ENCODE assay signal across 11 mouse cellular contexts in genomic region chr6:101271378-101272135, GRCm38 (mm10).
DNase-seq lines count a peak whose midpoint lies in the region; ATAC-seq and TF ChIP-seq lines count a peak whose summit lies in the region.
"Had no signal": no experiment of that assay in that cellular context is flagged by ENCODE, and none has a peak within 500 bp of the region (broad histone marks: within the 10 kb centered on the region; RNA-seq: fewer than 3 reads in every experiment).

No protein-coding gene starts in this region.

- DNase-seq in lung, postnatal 4 days, result no peak
- peak; percentile 91 for DNase-seq in liver, adult 2 months (ENCODE audit: extremely low read depth, low read depth, low spot score)
- peak; percentile 64 for DNase-seq in stomach, postnatal 0 days (ENCODE audit: low spot score)
- DNase-seq in embryo, embryonic 10 days (ENCODE audit: low spot score), result no peak
- no peak for DNase-seq in cerebellum, adult 11-12 months
- no peak for DNase-seq in left cerebral cortex, adult 2 months (ENCODE audit: extremely low spot score in 1 of 2, low spot score in 2 of 2)
- DNase-seq: adrenal gland, adult 8-10 months; gastrocnemius, postnatal 10 days; right cerebral cortex, postnatal 4 days had no signal

- H3K9ac ChIP-seq in lung, embryonic 16.5 days (ENCODE audit: low read length), result 0 out of 2 replicates have a peak overlapping the region, but pooled peaks have one; percentile 6
- peak overlapping the region; percentile 34 for H3K9ac ChIP-seq in intestine, embryonic 16.5 days (ENCODE audit: low read depth, low read length)
- H3K9ac ChIP-seq in liver, adult 2 months (ENCODE audit: low read depth, low read length), result no peak overlapping the region
- no peak overlapping the region for H3K9ac ChIP-seq in stomach, postnatal 0 days (ENCODE audit: low read length)

- TF ChIP-seq CTCF in liver, adult 2 months (IDR thresholded peaks at IDR 0.05; ENCODE audit: low read depth, low read length), result no peak
- TF ChIP-seq CTCF in stomach, postnatal 0 days (IDR thresholded peaks at IDR 0.05; ENCODE audit: low read depth), result no peak
- TF ChIP-seq CTCF in left cerebral cortex, adult 2 months (IDR thresholded peaks at IDR 0.05), result no peak

- no peak for TF ChIP-seq POLR2A in liver, adult 2 months (IDR thresholded peaks at IDR 0.05; ENCODE audit: extremely low read depth, insufficient read depth, low read length)

- H3K4me3 ChIP-seq in lung, embryonic 16.5 days (ENCODE audit: low read length), result 0 out of 2 replicates have a peak overlapping the region, but pooled peaks have one; percentile 4
- H3K4me3 ChIP-seq in intestine, embryonic 16.5 days (ENCODE audit: low read length), result peak overlapping the region; percentile 15
- H3K4me3 ChIP-seq in liver, adult 2 months (ENCODE audit: insufficient read depth, low read depth, low read length), result peak overlapping the region; percentile 35; the same call in 1 of the 2 replicates
- H3K4me3 ChIP-seq in stomach, postnatal 0 days (ENCODE audit: low read depth, low read length), result no peak overlapping the region
- no peak overlapping the region for H3K4me3 ChIP-seq in left cerebral cortex, adult 2 months

- no peaks in the 10 kb centered on the region for H3K79me2 ChIP-seq in liver, adult 2 months (ENCODE audit: control insufficient read depth, insufficient read depth, low read length)

- ATAC-seq in lung, embryonic 16.5 days (ENCODE audit: low read depth), result no peak
- peak; percentile 97 for ATAC-seq in intestine, embryonic 16.5 days
- peak; percentile 65 for ATAC-seq in stomach, postnatal 0 days (ENCODE audit: low FRiP score, low TSS enrichment)

- H3K4me2 ChIP-seq in lung, embryonic 16.5 days (ENCODE audit: low read depth, low read length), result peak overlapping the region; percentile 40
- H3K4me2 ChIP-seq in intestine, embryonic 16.5 days (ENCODE audit: low read depth, low read length), result peak overlapping the region; percentile 43
- peak overlapping the region; percentile 35 for H3K4me2 ChIP-seq in stomach, postnatal 0 days (replicated peaks; ENCODE audit: low read depth)

- TF ChIP-seq EP300 in stomach, postnatal 0 days (optimal IDR thresholded peaks at IDR 0.05), result no peak

- no peaks in the 10 kb centered on the region for H3K36me3 ChIP-seq in lung, embryonic 16.5 days (ENCODE audit: control insufficient read depth, insufficient read depth, low read length)
- H3K36me3 ChIP-seq in intestine, embryonic 16.5 days (ENCODE audit: control insufficient read depth, insufficient read depth, low read length), result no peaks in the 10 kb centered on the region
- no peaks in the 10 kb centered on the region for H3K36me3 ChIP-seq in liver, adult 2 months (ENCODE audit: control insufficient read depth, insufficient read depth, low read length)
- no peaks in the 10 kb centered on the region for H3K36me3 ChIP-seq in stomach, postnatal 0 days (ENCODE audit: control insufficient read depth, insufficient read depth, low read length)

- no peak overlapping the region for H3K27ac ChIP-seq in lung, embryonic 16.5 days (ENCODE audit: low read length)
- H3K27ac ChIP-seq in intestine, embryonic 16.5 days (ENCODE audit: low read length), result peak overlapping the region; percentile 79
- no peak overlapping the region for H3K27ac ChIP-seq in liver, adult 2 months (replicated peaks; ENCODE audit: insufficient read depth, low read depth, low read length)
- H3K27ac ChIP-seq in stomach, postnatal 0 days (replicated peaks), result peak overlapping the region; percentile 40
- no peak overlapping the region for H3K27ac ChIP-seq in left cerebral cortex, adult 2 months

- peaks cover 71% of the 10 kb centered on the region for H3K4me1 ChIP-seq in lung, embryonic 16.5 days (replicated peaks; ENCODE audit: control insufficient read depth, insufficient read depth, low read length)
- peaks cover 56% of the 10 kb centered on the region for H3K4me1 ChIP-seq in intestine, embryonic 16.5 days (ENCODE audit: control insufficient read depth, insufficient read depth, low read length)
- peaks cover 3% of the 10 kb centered on the region; the same call in 1 of the 2 replicates for H3K4me1 ChIP-seq in liver, adult 2 months (ENCODE audit: control insufficient read depth, insufficient read depth, low read length)
- H3K4me1 ChIP-seq in stomach, postnatal 0 days (replicated peaks; ENCODE audit: control insufficient read depth, insufficient read depth), result peaks cover 8% of the 10 kb centered on the region

- no peaks in the 10 kb centered on the region for H3K27me3 ChIP-seq in lung, embryonic 16.5 days (ENCODE audit: control insufficient read depth, insufficient read depth, low read depth, low read length)
- H3K27me3 ChIP-seq in intestine, embryonic 16.5 days (replicated peaks; ENCODE audit: control insufficient read depth, insufficient read depth, low read length), result no peaks in the 10 kb centered on the region
- H3K27me3 ChIP-seq in liver, adult 2 months (ENCODE audit: control insufficient read depth, insufficient read depth, low read length), result no peaks in the 10 kb centered on the region
- H3K27me3 ChIP-seq in stomach, postnatal 0 days (ENCODE audit: control insufficient read depth, insufficient read depth, low read length), result no peaks in the 10 kb centered on the region

- WGBS in lung, embryonic 16.5 days, result 31% methylated on average over 15 of the region's 15 CpGs
- 23% methylated on average over 15 of the region's 15 CpGs for WGBS in intestine, embryonic 16.5 days
- WGBS in liver, adult 2 months, result 13% methylated on average over 15 of the region's 15 CpGs
- 23% methylated on average over 15 of the region's 15 CpGs for WGBS in stomach, postnatal 0 days

- intact Hi-C loops in left cerebral cortex, adult 2 months (cut with DNase I), result loop anchor here (10.0 kb wide), 1 partner anchor 103 kb away; the partner anchor contains the start of gene Pdzrn3

- H3K9me3 ChIP-seq in lung, embryonic 16.5 days (ENCODE audit: control insufficient read depth, low read length), result no peaks in the 10 kb centered on the region
- no peaks in the 10 kb centered on the region for H3K9me3 ChIP-seq in intestine, embryonic 16.5 days (ENCODE audit: control insufficient read depth, low read length)
- no peaks in the 10 kb centered on the region for H3K9me3 ChIP-seq in stomach, postnatal 0 days (ENCODE audit: control insufficient read depth, low read length)

Comparison
In these comparisons a context has a peak if more than half of its experiments do, and no peak if none do; other contexts are left out.
1. H3K27ac ChIP-seq: peak in intestine, embryonic 16.5 days (single experiment) and stomach, postnatal 0 days (single experiment); none in lung, embryonic 16.5 days (single experiment), liver, adult 2 months (single experiment) and left cerebral cortex, adult 2 months (single experiment).
2. H3K4me3 ChIP-seq: peak in lung, embryonic 16.5 days (single experiment), intestine, embryonic 16.5 days (single experiment) and liver, adult 2 months (single experiment); none in stomach, postnatal 0 days (single experiment) and left cerebral cortex, adult 2 months (single experiment).
3. H3K9ac ChIP-seq: peak in lung, embryonic 16.5 days (single experiment) and intestine, embryonic 16.5 days (single experiment); none in liver, adult 2 months (single experiment) and stomach, postnatal 0 days (single experiment).
4. DNase-seq: peak in liver, adult 2 months (single experiment) and stomach, postnatal 0 days (single experiment); none in lung, postnatal 4 days (0 of 2), embryo, embryonic 10 days (single experiment), cerebellum, adult 11-12 months (single experiment) and left cerebral cortex, adult 2 months (0 of 2).
5. Peak in every context shown above with its lines, with median percentiles within 50 percentile points of each other: H3K4me2 ChIP-seq.